In genomic region chr12:27083089-27083488, GRCm38 (mm10) we compare ENCODE assay signal across 8 mouse cellular contexts.
DNase-seq lines count a peak whose midpoint lies in the region; ATAC-seq and TF ChIP-seq lines count a peak whose summit lies in the region.

No protein-coding gene starts in this region.

- DNase-seq in heart, postnatal 0 days (ENCODE audit: low spot score): no peak
- DNase-seq in heart, adult 9 months (ENCODE audit: low spot score in 2 of 2): no peak
- peak; percentile 23 to 42 for DNase-seq in cerebellum, postnatal 25 days
- peak; percentile 67 for DNase-seq in hindbrain, embryonic 14.5 days (ENCODE audit: low spot score)
- no peak for DNase-seq in frontal cortex, postnatal 25 days (ENCODE audit: low spot score in 2 of 2)
- DNase-seq in kidney, adult 8-10 months: no peak

- TF ChIP-seq EP300 in heart, postnatal 0 days (IDR thresholded peaks at IDR 0.05; ENCODE audit: low read depth): no peak

- H3K27ac ChIP-seq in heart, postnatal 0 days (ENCODE audit: low read depth): no peak overlapping the region
- H3K27ac ChIP-seq in hindbrain, embryonic 14.5 days: peak overlapping the region; percentile 99
- H3K27ac ChIP-seq in midbrain, embryonic 12.5 days (replicated peaks): peak overlapping the region; percentile 98

- no peaks in the 10 kb centered on the region for H3K9me3 ChIP-seq in heart, postnatal 0 days (replicated peaks; ENCODE audit: control insufficient read depth, low read length)
- no peaks in the 10 kb centered on the region for H3K9me3 ChIP-seq in hindbrain, embryonic 14.5 days (ENCODE audit: control insufficient read depth, low read length)
- no peaks in the 10 kb centered on the region for H3K9me3 ChIP-seq in midbrain, embryonic 12.5 days

- no peaks in the 10 kb centered on the region for H3K27me3 ChIP-seq in heart, postnatal 0 days (ENCODE audit: control insufficient read depth, insufficient read depth, low read length)
- H3K27me3 ChIP-seq in hindbrain, embryonic 14.5 days (ENCODE audit: control insufficient read depth, insufficient read depth, low read length): no peaks in the 10 kb centered on the region
- H3K27me3 ChIP-seq in midbrain, embryonic 12.5 days: no peaks in the 10 kb centered on the region

- ATAC-seq in heart, postnatal 0 days (ENCODE audit: insufficient read depth, low read depth): no peak
- peak; percentile 85 for ATAC-seq in hindbrain, embryonic 14.5 days (ENCODE audit: low FRiP score)
- peak; percentile 79 for ATAC-seq in midbrain, embryonic 12.5 days (ENCODE audit: low FRiP score, low read depth)
- ATAC-seq in CD4-positive, CD25-positive, alpha-beta regulatory T cell, adult 4 months: no peak

- H3K4me3 ChIP-seq in heart, postnatal 0 days (ENCODE audit: low read depth, low read length): peak overlapping the region; percentile 14
- H3K4me3 ChIP-seq in hindbrain, embryonic 14.5 days (replicated peaks; ENCODE audit: low read length): peak overlapping the region; percentile 8
- peak overlapping the region; percentile 33 for H3K4me3 ChIP-seq in midbrain, embryonic 12.5 days

- no peak overlapping the region for H3K9ac ChIP-seq in heart, postnatal 0 days (replicated peaks; ENCODE audit: low read depth, low read length)
- H3K9ac ChIP-seq in hindbrain, embryonic 14.5 days: peak overlapping the region; percentile 61
- H3K9ac ChIP-seq in midbrain, embryonic 12.5 days (replicated peaks): peak overlapping the region; percentile 43; the same call in 1 of the 2 replicates

- H3K36me3 ChIP-seq in heart, postnatal 0 days (replicated peaks; ENCODE audit: control insufficient read depth, insufficient read depth, low read length): no peaks in the 10 kb centered on the region
- no peaks in the 10 kb centered on the region for H3K36me3 ChIP-seq in hindbrain, embryonic 14.5 days (replicated peaks; ENCODE audit: control insufficient read depth, insufficient read depth)
- H3K36me3 ChIP-seq in midbrain, embryonic 12.5 days: no peaks in the 10 kb centered on the region

- no peak for TF ChIP-seq CTCF in heart, postnatal 0 days (IDR thresholded peaks at IDR 0.05; ENCODE audit: low read depth)

- no peaks in the 10 kb centered on the region for H3K4me1 ChIP-seq in heart, postnatal 0 days (ENCODE audit: control insufficient read depth, insufficient read depth)
- H3K4me1 ChIP-seq in hindbrain, embryonic 14.5 days (replicated peaks; ENCODE audit: control insufficient read depth, insufficient read depth, low read length): peaks cover 31% of the 10 kb centered on the region
- H3K4me1 ChIP-seq in midbrain, embryonic 12.5 days: peaks cover 48% of the 10 kb centered on the region

- WGBS in heart, postnatal 0 days: 8% methylated on average over 8 of the region's 8 CpGs
- 1% methylated on average over 8 of the region's 8 CpGs for WGBS in hindbrain, embryonic 14.5 days
- 2% methylated on average over 7 of the region's 8 CpGs for WGBS in midbrain, embryonic 12.5 days

- peak overlapping the region; percentile 54 for H3K4me2 ChIP-seq in heart, postnatal 0 days (ENCODE audit: low read depth, low read length)
- peak overlapping the region; percentile 50 for H3K4me2 ChIP-seq in hindbrain, embryonic 14.5 days (replicated peaks)
- H3K4me2 ChIP-seq in midbrain, embryonic 12.5 days (replicated peaks): peak overlapping the region; percentile 56

Comparison
In these comparisons a context has a peak if more than half of its experiments do, and no peak if none do; other contexts are left out.
1. ATAC-seq: peak in hindbrain, embryonic 14.5 days (single experiment) and midbrain, embryonic 12.5 days (single experiment); none in heart, postnatal 0 days (single experiment) and CD4-positive, CD25-positive, alpha-beta regulatory T cell, adult 4 months (single experiment).
2. DNase-seq: peak in cerebellum, postnatal 25 days (2 of 2) and hindbrain, embryonic 14.5 days (single experiment); none in heart, postnatal 0 days (single experiment), heart, adult 9 months (0 of 2), frontal cortex, postnatal 25 days (0 of 2) and kidney, adult 8-10 months (0 of 2).
3. Peak in every context shown above with its lines, with median percentiles within 50 percentile points of each other: H3K4me2 ChIP-seq and H3K4me3 ChIP-seq.